Mouse (Mus musculus): ENCODE measurements around the gene Rpl18a. TPM values are rescaled to one million over a fixed set of nuclear protein-coding genes. Genes with fewer than 3 reads are reported as not detected.
A peak's percentile ranks its signal among the peaks of the same experiment; 100 is the strongest.

The Rpl18a gene
- polyA plus RNA-seq, 1 experiment from 2014 or later, result 2,542 TPM

DNA sequence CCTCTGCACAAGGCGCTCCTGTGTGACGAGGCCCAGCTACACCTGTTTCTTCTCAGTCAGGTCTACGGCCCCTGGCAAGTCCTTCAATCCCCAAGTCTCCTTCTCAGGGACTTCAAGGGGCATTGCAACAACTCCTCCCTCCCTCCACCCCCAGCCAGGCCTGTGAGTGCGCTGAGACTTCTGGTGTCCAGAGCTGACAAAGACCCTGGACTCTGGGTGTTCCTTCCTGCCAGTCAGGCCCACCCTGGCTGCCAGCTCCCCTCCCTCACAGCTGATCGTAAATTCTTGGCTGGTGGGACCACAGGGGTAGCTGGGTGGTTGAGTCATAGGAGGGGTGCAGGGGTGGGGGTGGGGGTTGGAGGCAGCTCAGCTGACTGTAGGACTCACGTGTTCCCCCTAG lies 45.4 kb downstream of the Rpl18a start:
- no peak for ATAC-seq (replicated peaks; ENCODE audit: insufficient number of reproducible peaks, insufficient read depth, low FRiP score, low read depth)
- no peak overlapping the region for H3K27ac ChIP-seq
- no peaks in the 10 kb centered on the region for H3K36me3 ChIP-seq
- H3K27me3 ChIP-seq, result peaks cover 11% of the 10 kb centered on the region; the same call in 1 of the 2 replicates
- WGBS, result 60% methylated on average over 6 of the region's 6 CpGs
- H3K4me2 ChIP-seq, result no peak overlapping the region
- peaks cover 5% of the 10 kb centered on the region for H3K4me1 ChIP-seq (replicated peaks)
- no peak overlapping the region for H3K4me3 ChIP-seq
- H3K9ac ChIP-seq, result no peak overlapping the region
- H3K9me3 ChIP-seq (replicated peaks), result no peaks in the 10 kb centered on the region

DNA sequence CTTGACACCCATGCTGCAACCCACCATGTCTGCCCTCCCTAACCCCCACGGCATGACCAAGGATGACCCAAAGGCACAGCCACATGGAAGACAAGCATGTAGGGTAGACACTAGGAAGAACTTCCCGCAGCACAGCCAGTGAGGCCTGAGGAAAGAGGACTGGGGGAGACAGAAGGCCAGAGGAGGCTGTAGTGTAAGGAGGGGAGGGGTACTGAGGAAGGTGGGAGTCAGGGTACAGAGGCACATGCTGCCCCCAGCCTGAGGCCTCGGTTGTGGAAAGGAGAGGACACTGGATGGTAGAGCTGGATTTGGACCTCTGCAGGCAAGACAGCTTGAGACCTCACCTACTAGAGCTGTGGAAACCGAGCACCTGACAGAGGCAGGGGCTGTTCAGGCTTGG lies 46.3 kb downstream of the Rpl18a start:
- no peak overlapping the region for H3K27ac ChIP-seq
- H3K36me3 ChIP-seq, result no peaks in the 10 kb centered on the region
- no peak overlapping the region for H3K4me3 ChIP-seq
- H3K27me3 ChIP-seq, result 0 out of 2 replicates have a peak, but pooled peaks cover 13% of the 10 kb centered on the region
- H3K4me1 ChIP-seq (replicated peaks), result no peaks in the 10 kb centered on the region
- H3K9me3 ChIP-seq (replicated peaks), result no peaks in the 10 kb centered on the region
- WGBS, result 79% methylated on average over 4 of the region's 4 CpGs
- H3K4me2 ChIP-seq, result no peak overlapping the region
- no peak overlapping the region for H3K9ac ChIP-seq
- no peak for ATAC-seq (replicated peaks; ENCODE audit: insufficient number of reproducible peaks, insufficient read depth, low FRiP score, low read depth)

DNA sequence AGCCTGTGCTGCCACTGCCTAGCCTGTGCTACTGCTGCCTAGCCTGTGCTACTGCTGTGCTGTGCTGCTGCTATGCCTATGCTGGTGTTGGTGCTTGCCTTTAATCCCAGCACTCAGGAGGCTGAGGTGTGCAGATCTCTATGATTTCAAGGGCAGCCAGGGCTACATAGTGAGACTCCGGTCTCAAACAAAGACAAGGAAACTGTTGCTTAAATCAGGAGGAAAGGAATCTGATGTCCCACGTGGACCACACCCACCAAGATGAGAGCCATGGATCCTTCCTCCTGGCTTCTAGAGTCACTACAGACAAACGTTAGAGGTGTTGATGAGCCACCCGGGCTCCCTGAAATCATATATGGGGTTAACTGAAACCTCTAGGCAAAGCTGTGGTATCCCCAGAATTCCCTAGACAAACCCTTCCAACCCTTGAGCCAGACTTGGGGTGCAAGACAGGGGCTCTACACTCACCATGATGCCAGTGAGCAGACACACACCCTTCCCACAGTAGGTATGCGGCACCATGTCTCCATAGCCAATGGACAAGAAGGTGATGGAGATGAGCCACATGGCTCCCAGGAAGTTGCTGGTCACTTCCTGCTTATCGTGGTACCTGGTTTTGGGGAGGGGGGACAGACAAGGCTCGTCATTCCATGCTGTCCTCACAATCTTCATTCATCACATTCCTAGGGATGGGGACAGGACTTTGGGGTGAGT lies 46.9 kb downstream of the Rpl18a start:
- H3K9me3 ChIP-seq (replicated peaks), result no peaks in the 10 kb centered on the region
- H3K27ac ChIP-seq, result no peak overlapping the region
- no peak overlapping the region for H3K9ac ChIP-seq
- H3K4me3 ChIP-seq, result no peak overlapping the region
- no peak overlapping the region for H3K4me2 ChIP-seq
- 63% methylated on average over 7 of the region's 7 CpGs for WGBS
- no peak for ATAC-seq (replicated peaks; ENCODE audit: insufficient number of reproducible peaks, insufficient read depth, low FRiP score, low read depth)
- no peaks in the 10 kb centered on the region for H3K4me1 ChIP-seq (replicated peaks)
- 0 out of 2 replicates have a peak, but pooled peaks cover 6% of the 10 kb centered on the region for H3K27me3 ChIP-seq
- no peaks in the 10 kb centered on the region for H3K36me3 ChIP-seq

DNA sequence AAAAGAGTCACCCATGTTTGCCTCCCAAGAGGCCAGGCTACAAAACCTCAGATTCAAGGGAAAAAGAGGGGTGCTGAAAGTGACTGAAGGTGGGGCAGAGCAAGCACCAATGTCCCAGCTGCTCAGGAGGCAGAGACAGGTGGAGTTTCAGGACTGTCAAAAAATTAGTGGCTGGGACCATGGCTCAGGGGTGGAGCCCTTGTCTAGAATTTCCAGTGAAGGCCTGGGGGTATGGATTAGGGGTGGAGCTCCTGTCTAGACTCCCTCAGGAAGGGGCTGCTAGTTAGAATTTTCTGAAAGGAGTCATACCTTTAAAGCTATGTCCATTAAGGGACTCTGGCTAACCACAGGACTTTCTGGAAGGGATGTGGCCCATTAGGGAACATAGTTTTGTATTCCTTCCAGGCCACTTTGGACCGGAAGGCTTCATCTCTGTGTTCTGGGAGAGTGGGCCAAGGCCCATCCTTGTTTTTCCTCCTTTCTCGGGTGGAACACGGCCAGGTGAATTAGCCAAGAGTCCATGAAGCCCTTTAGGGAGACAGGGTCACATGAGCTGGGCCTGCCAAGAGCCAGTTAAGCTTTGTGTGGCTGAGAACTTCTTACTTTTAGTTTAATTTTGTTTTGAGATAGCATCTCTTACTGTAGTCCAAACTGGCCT lies 47.8 kb downstream of the Rpl18a start:
- no peak for ATAC-seq (replicated peaks; ENCODE audit: insufficient number of reproducible peaks, insufficient read depth, low FRiP score, low read depth)
- Histone ChIP-seq H3K4me2 (no peak overlapping the region), H3K27me3 (0 out of 2 replicates have a peak, but pooled peaks cover 4% of the 10 kb centered on the region), H3K9ac (no peak overlapping the region), H3K27ac (no peak overlapping the region), H3K9me3 (replicated peaks) (no peaks in the 10 kb centered on the region), H3K4me3 (no peak overlapping the region), H3K4me1 (replicated peaks) (no peaks in the 10 kb centered on the region), H3K36me3 (no peaks in the 10 kb centered on the region)
- WGBS, result 78% methylated on average over 3 of the region's 3 CpGs

DNA sequence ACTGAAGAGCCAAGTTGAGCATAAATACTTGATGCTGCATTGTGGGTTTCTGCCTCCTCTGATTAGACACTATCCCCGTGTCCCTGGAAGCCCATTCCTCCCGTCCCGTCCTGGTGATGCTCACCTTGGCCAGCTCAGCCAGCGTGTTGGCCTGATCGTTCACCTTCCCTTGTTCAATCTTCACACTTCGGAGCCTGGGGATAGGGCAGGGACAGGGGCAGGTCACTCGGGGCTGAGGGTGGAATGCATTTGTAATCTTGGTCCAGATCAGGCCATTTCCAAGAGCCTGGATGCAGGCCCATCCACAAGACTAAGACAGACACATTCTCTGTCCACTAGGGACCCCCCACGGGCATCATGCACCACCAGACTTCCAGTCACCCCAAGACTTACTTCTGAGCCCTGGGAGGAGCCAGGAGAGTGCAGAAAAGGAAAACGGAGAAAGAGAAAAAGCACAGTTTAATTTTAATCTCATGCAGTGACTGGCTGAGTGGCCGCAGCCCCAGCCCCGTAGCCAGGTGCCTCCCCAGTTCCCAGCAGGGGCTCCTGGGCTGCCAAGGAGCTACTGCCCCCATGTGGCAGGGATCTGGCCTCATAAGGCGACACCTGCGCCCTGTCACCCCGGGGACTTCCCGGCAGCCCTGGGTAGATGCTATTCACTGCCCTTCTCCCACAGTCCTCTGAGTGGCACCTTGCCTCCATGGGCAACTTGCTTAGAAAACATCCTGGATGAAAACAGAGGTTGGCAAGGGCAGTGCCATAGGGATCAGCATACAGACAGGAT lies 50.6 kb downstream of the Rpl18a start:
- Histone ChIP-seq H3K4me1 (replicated peaks) (no peaks in the 10 kb centered on the region), H3K9me3 (replicated peaks) (no peaks in the 10 kb centered on the region), H3K9ac (no peak overlapping the region), H3K36me3 (no peaks in the 10 kb centered on the region), H3K4me2 (no peak overlapping the region), H3K4me3 (no peak overlapping the region), H3K27ac (no peak overlapping the region), H3K27me3 (peaks cover 12% of the 10 kb centered on the region; the same call in 1 of the 2 replicates)
- no peak for ATAC-seq (replicated peaks; ENCODE audit: insufficient number of reproducible peaks, insufficient read depth, low FRiP score, low read depth)
- 49% methylated on average over 15 of the region's 15 CpGs for WGBS

DNA sequence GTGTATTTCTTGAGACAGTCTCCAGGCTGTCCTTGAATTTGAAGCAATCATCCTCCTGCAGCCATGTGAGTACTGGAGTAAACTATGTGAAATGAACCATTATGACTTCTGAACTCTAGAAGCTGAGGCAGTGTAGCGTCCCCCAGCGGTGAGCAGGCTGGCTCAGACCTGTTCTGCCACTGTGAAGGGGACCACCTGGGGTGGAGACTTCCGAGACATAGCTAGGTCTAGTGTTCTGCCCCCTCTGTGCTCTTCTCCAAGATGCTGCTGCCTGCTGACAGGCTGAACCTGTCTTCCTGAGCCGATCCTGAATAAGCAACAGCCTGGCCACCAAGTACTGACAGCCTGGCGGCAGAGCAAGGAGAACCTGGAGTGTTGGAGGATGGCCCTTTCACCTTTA lies 52.1 kb downstream of the Rpl18a start:
- Histone ChIP-seq H3K9ac (no peak overlapping the region), H3K4me1 (replicated peaks) (peaks cover 6% of the 10 kb centered on the region), H3K4me2 (no peak overlapping the region), H3K36me3 (no peaks in the 10 kb centered on the region), H3K4me3 (no peak overlapping the region), H3K27me3 (peaks cover 12% of the 10 kb centered on the region; the same call in 1 of the 2 replicates), H3K27ac (no peak overlapping the region), H3K9me3 (replicated peaks) (no peaks in the 10 kb centered on the region)
- 36% methylated on average over 5 of the region's 5 CpGs for WGBS
- ATAC-seq (replicated peaks; ENCODE audit: insufficient number of reproducible peaks, insufficient read depth, low FRiP score, low read depth), result no peak

MicroRNAs encoded within 50 kb of the gene (microRNA counts, 519-probe panel; counts per million panel counts)
- not detected for microRNA mmu-miR-1969

Small RNA genes lying within 50 kb of the gene (microRNA-seq; reads per million reads assigned to microRNA genes)
- 5.0 reads per million, percentile 18 among the genes with 10 or more reads in this experiment for gene Mir1969
- 1.3 reads per million for gene Mir7067

Other genes starting within 250 kb of the Rpl18a start
- gene Pgpep1, start 237.0 kb downstream of the Rpl18a start, polyA plus RNA-seq (2015; fragmentation: Nextera tagmentation; extraction: Ambion mirVana), result 32.2 and 36.3 TPM in 2 replicates
- 256 and 281 TPM in 2 replicates for gene Lsm4, start 224.2 kb downstream of the Rpl18a start, polyA plus RNA-seq (2015; fragmentation: Nextera tagmentation; extraction: Ambion mirVana)
- gene Jund, start 198.5 kb downstream of the Rpl18a start, polyA plus RNA-seq (2015; fragmentation: Nextera tagmentation; extraction: Ambion mirVana), result 79.8 and 89.0 TPM in 2 replicates
- gene Iqcn, start 194.0 kb downstream of the Rpl18a start, polyA plus RNA-seq (2015; fragmentation: Nextera tagmentation; extraction: Ambion mirVana), result 0.04 TPM in 2 replicates
- not detected in 2 replicates for gene Gm3336, start 178.9 kb downstream of the Rpl18a start, polyA plus RNA-seq (2015; fragmentation: Nextera tagmentation; extraction: Ambion mirVana)
- 0.19 and 0.32 TPM in 2 replicates for gene Pde4c, start 173.7 kb downstream of the Rpl18a start, polyA plus RNA-seq (2015; fragmentation: Nextera tagmentation; extraction: Ambion mirVana)
- 21.0 and 25.5 TPM in 2 replicates for gene Rab3a, start 142.7 kb downstream of the Rpl18a start, polyA plus RNA-seq (2015; fragmentation: Nextera tagmentation; extraction: Ambion mirVana)
- 43.0 and 45.2 TPM in 2 replicates for gene Mpv17l2, start 136.5 kb downstream of the Rpl18a start, polyA plus RNA-seq (2015; fragmentation: Nextera tagmentation; extraction: Ambion mirVana)
- 28.0 and 45.8 TPM in 2 replicates for gene Pik3r2, start 120.7 kb downstream of the Rpl18a start, polyA plus RNA-seq (2015; fragmentation: Nextera tagmentation; extraction: Ambion mirVana)
- gene Mast3, start 92.4 kb downstream of the Rpl18a start, polyA plus RNA-seq (2015; fragmentation: Nextera tagmentation; extraction: Ambion mirVana), result 5.0 and 11.1 TPM in 2 replicates
- gene Il12rb1, start 89.0 kb downstream of the Rpl18a start, polyA plus RNA-seq (2015; fragmentation: Nextera tagmentation; extraction: Ambion mirVana), result 0.15 and 0.53 TPM in 2 replicates
- gene Arrdc2, start 57.7 kb downstream of the Rpl18a start, polyA plus RNA-seq (2015; fragmentation: Nextera tagmentation; extraction: Ambion mirVana), result 2.8 and 4.0 TPM in 2 replicates
- 2.8 and 3.8 TPM in 2 replicates for gene Kcnn1, start 34.2 kb downstream of the Rpl18a start, polyA plus RNA-seq (2015; fragmentation: Nextera tagmentation; extraction: Ambion mirVana)
- 79.7 and 84.1 TPM in 2 replicates for gene Ccdc124, start 23.5 kb downstream of the Rpl18a start, polyA plus RNA-seq (2015; fragmentation: Nextera tagmentation; extraction: Ambion mirVana)
- gene Slc5a5, start 4.7 kb downstream of the Rpl18a start, polyA plus RNA-seq (2015; fragmentation: Nextera tagmentation; extraction: Ambion mirVana), result 0.09 and 0.36 TPM in 2 replicates
- gene Map1s, start 8.5 kb upstream of the Rpl18a start, polyA plus RNA-seq (2015; fragmentation: Nextera tagmentation; extraction: Ambion mirVana), result 30.3 and 41.6 TPM in 2 replicates